Mouse (Mus musculus): Measurements from ENCODE around the gene Ctps2. TPM values are rescaled to one million over a fixed set of nuclear protein-coding genes. Genes with fewer than 3 reads are reported as not detected.
A peak's percentile ranks its signal among the peaks of the same experiment; 100 is the strongest.
"Not testable (repeated sequence)": the region's sequence is repeated elsewhere in the genome, so short reads cannot be mapped to it uniquely, and the experiment has no call there.

Gene Ctps2
- 73.4 and 92.3 TPM in 2 replicates for polyA plus RNA-seq (2014; fragmentation: Nextera tagmentation; extraction: Ambion mirVana)

- 29% methylated on average over 4 of the region's 4 CpGs for WGBS
- Histone ChIP-seq H3K4me1 (replicated peaks; ENCODE audit: control insufficient read depth, insufficient read depth, low read length) (no peaks in the 10 kb centered on the region), H3K27ac (ENCODE audit: low read depth, low read length) (peak within 1 kb of the TSS; percentile 47), H3K36me3 (ENCODE audit: control insufficient read depth, insufficient read depth, low read length) (no peaks in the 10 kb centered on the region), H3K4me2 (peak within 1 kb of the TSS; percentile 61), H3K27me3 (replicated peaks; ENCODE audit: control insufficient read depth, insufficient read depth, low read length) (no peaks in the 10 kb centered on the region; the same call in 1 of the 2 replicates), H3K4me3 (ENCODE audit: low read depth, low read length) (peak within 1 kb of the TSS; percentile 54), H3K9me3 (ENCODE audit: control insufficient read depth, low read length) (no peaks in the 10 kb centered on the region), H3K9ac (ENCODE audit: low read depth, low read length) (peak within 1 kb of the TSS; percentile 53)
- no peak for ATAC-seq (replicated peaks; ENCODE audit: low FRiP score)
- DNase-seq (ENCODE audit: low spot score) = no peak
Measured at GRCm38 (mm10) chrX:162900938-162901337, at the start of gene Ctps2. Gene Ctps2, plus strand, starts transcription at chrX:162901238.

GRCm38 (mm10) chrX:162868294-162868965 is 32.6 kb upstream of the Ctps2 start:
- Histone ChIP-seq H3K4me3 (ENCODE audit: low read depth, low read length) (no peak overlapping the region), H3K27me3 (replicated peaks; ENCODE audit: control insufficient read depth, insufficient read depth, low read length) (no peaks in the 10 kb centered on the region), H3K36me3 (ENCODE audit: control insufficient read depth, insufficient read depth, low read length) (no peaks in the 10 kb centered on the region), H3K27ac (ENCODE audit: low read depth, low read length) (no peak overlapping the region), H3K4me2 (no peak overlapping the region), H3K9me3 (ENCODE audit: control insufficient read depth, low read length) (no peaks in the 10 kb centered on the region), H3K4me1 (replicated peaks; ENCODE audit: control insufficient read depth, insufficient read depth, low read length) (no peaks in the 10 kb centered on the region), H3K9ac (ENCODE audit: low read depth, low read length) (no peak overlapping the region)
- DNase-seq (ENCODE audit: low spot score) (no peak), ATAC-seq (replicated peaks; ENCODE audit: low FRiP score) (no peak)
- 79% methylated on average over 3 of the region's 3 CpGs for WGBS

GRCm38 (mm10) chrX:162871734-162872517 is 29.1 kb upstream of the Ctps2 start:
- H3K9me3 ChIP-seq (ENCODE audit: control insufficient read depth, low read length) = no peaks in the 10 kb centered on the region
- no peak overlapping the region for H3K4me3 ChIP-seq (ENCODE audit: low read depth, low read length)
- DNase-seq (ENCODE audit: low spot score) = no peak
- H3K36me3 ChIP-seq (ENCODE audit: control insufficient read depth, insufficient read depth, low read length) = no peaks in the 10 kb centered on the region
- no peak overlapping the region for H3K4me2 ChIP-seq
- no peak for ATAC-seq (replicated peaks; ENCODE audit: low FRiP score)
- H3K9ac ChIP-seq (ENCODE audit: low read depth, low read length) = no peak overlapping the region
- no peak overlapping the region for H3K27ac ChIP-seq (ENCODE audit: low read depth, low read length)
- WGBS = 42% methylated on average over 4 of the region's 4 CpGs
- no peaks in the 10 kb centered on the region for H3K4me1 ChIP-seq (replicated peaks; ENCODE audit: control insufficient read depth, insufficient read depth, low read length)
- no peaks in the 10 kb centered on the region for H3K27me3 ChIP-seq (replicated peaks; ENCODE audit: control insufficient read depth, insufficient read depth, low read length)

GRCm38 (mm10) chrX:162873761-162874160 is 27.3 kb upstream of the Ctps2 start:
- H3K9me3 ChIP-seq (ENCODE audit: control insufficient read depth, low read length) = no peaks in the 10 kb centered on the region
- H3K4me1 ChIP-seq (replicated peaks; ENCODE audit: control insufficient read depth, insufficient read depth, low read length) = no peaks in the 10 kb centered on the region
- no peak for DNase-seq (ENCODE audit: low spot score)
- H3K4me3 ChIP-seq (ENCODE audit: low read depth, low read length) = no peak overlapping the region
- no peak overlapping the region for H3K9ac ChIP-seq (ENCODE audit: low read depth, low read length)
- H3K36me3 ChIP-seq (ENCODE audit: control insufficient read depth, insufficient read depth, low read length) = peaks cover 3% of the 10 kb centered on the region; the same call in 1 of the 2 replicates
- no peak overlapping the region for H3K27ac ChIP-seq (ENCODE audit: low read depth, low read length)
- H3K27me3 ChIP-seq (replicated peaks; ENCODE audit: control insufficient read depth, insufficient read depth, low read length) = no peaks in the 10 kb centered on the region
- ATAC-seq (replicated peaks; ENCODE audit: low FRiP score) = no peak
- no peak overlapping the region for H3K4me2 ChIP-seq
- WGBS = 91% methylated on average over 2 of the region's 2 CpGs

- Histone ChIP-seq H3K4me2 (no peak overlapping the region), H3K9ac (ENCODE audit: low read depth, low read length) (no peak overlapping the region), H3K9me3 (ENCODE audit: control insufficient read depth, low read length) (no peaks in the 10 kb centered on the region), H3K36me3 (ENCODE audit: control insufficient read depth, insufficient read depth, low read length) (peaks cover 5% of the 10 kb centered on the region), H3K27ac (ENCODE audit: low read depth, low read length) (no peak overlapping the region), H3K4me1 (replicated peaks; ENCODE audit: control insufficient read depth, insufficient read depth, low read length) (no peaks in the 10 kb centered on the region), H3K27me3 (replicated peaks; ENCODE audit: control insufficient read depth, insufficient read depth, low read length) (no peaks in the 10 kb centered on the region), H3K4me3 (ENCODE audit: low read depth, low read length) (no peak overlapping the region)
- no peak for ATAC-seq (replicated peaks; ENCODE audit: low FRiP score)
- WGBS = 83% methylated on average over 3 of the region's 3 CpGs
- DNase-seq (ENCODE audit: low spot score) = no peak
Measured at GRCm38 (mm10) chrX:162878236-162878635, 22.8 kb upstream of the Ctps2 start.

- Histone ChIP-seq H3K27me3 (replicated peaks; ENCODE audit: control insufficient read depth, insufficient read depth, low read length) (peaks cover 3% of the 10 kb centered on the region; the same call in 1 of the 2 replicates), H3K36me3 (ENCODE audit: control insufficient read depth, insufficient read depth, low read length) (no peaks in the 10 kb centered on the region), H3K4me1 (replicated peaks; ENCODE audit: control insufficient read depth, insufficient read depth, low read length) (no peaks in the 10 kb centered on the region), H3K9ac (ENCODE audit: low read depth, low read length) (peak within 1 kb of the TSS; percentile 76), H3K4me2 (peak within 1 kb of the TSS; percentile 69), H3K9me3 (ENCODE audit: control insufficient read depth, low read length) (no peaks in the 10 kb centered on the region), H3K4me3 (ENCODE audit: low read depth, low read length) (peak within 1 kb of the TSS; percentile 70), H3K27ac (ENCODE audit: low read depth, low read length) (no peak within 1 kb of the TSS; the same call in 1 of the 2 replicates)
- 16% methylated on average over 37 of the region's 47 CpGs for WGBS
- ATAC-seq (replicated peaks; ENCODE audit: low FRiP score) (peak; percentile 88), DNase-seq (ENCODE audit: low spot score) (peak; percentile 75)
Measured at GRCm38 (mm10) chrX:162887931-162888511, 13.0 kb upstream of the Ctps2 start, which contains the start of gene Syap1. Gene Syap1, minus strand, starts transcription at chrX:162888447.

GRCm38 (mm10) chrX:162888575-162889223 is 12.3 kb upstream of the Ctps2 start:
- H3K4me3 ChIP-seq (ENCODE audit: low read depth, low read length); H3K27me3 ChIP-seq (replicated peaks; ENCODE audit: control insufficient read depth, insufficient read depth, low read length); H3K9ac ChIP-seq (ENCODE audit: low read depth, low read length); H3K36me3 ChIP-seq (ENCODE audit: control insufficient read depth, insufficient read depth, low read length); DNase-seq (ENCODE audit: low spot score); H3K4me2 ChIP-seq; H3K4me1 ChIP-seq (replicated peaks; ENCODE audit: control insufficient read depth, insufficient read depth, low read length); H3K9me3 ChIP-seq (ENCODE audit: control insufficient read depth, low read length); H3K27ac ChIP-seq (ENCODE audit: low read depth, low read length): not testable (repeated sequence)
- 79% methylated on average over 8 of the region's 25 CpGs for WGBS
- peak; percentile 32 for ATAC-seq (replicated peaks; ENCODE audit: low FRiP score)

GRCm38 (mm10) chrX:162901371-162902039 is 467 bp downstream of the Ctps2 start:
- Histone ChIP-seq H3K9ac (ENCODE audit: low read depth, low read length) (peak overlapping the region; percentile 53), H3K36me3 (ENCODE audit: control insufficient read depth, insufficient read depth, low read length) (no peaks in the 10 kb centered on the region), H3K4me1 (replicated peaks; ENCODE audit: control insufficient read depth, insufficient read depth, low read length) (no peaks in the 10 kb centered on the region), H3K27ac (ENCODE audit: low read depth, low read length) (peak overlapping the region; percentile 47), H3K4me3 (ENCODE audit: low read depth, low read length) (peak overlapping the region; percentile 54), H3K27me3 (replicated peaks; ENCODE audit: control insufficient read depth, insufficient read depth, low read length) (no peaks in the 10 kb centered on the region; the same call in 1 of the 2 replicates), H3K9me3 (ENCODE audit: control insufficient read depth, low read length) (no peaks in the 10 kb centered on the region), H3K4me2 (peak overlapping the region; percentile 61)
- DNase-seq (ENCODE audit: low spot score) (peak; percentile 51), ATAC-seq (replicated peaks; ENCODE audit: low FRiP score) (peak; percentile 82)
- 8% methylated on average over 23 of the region's 25 CpGs for WGBS
